Mouse (Mus musculus) CH12.LX (cell line): ENCODE measurements around the gene Itpk1.

Source experiments
- BHLHE40 ChIP-seq: IDR thresholded peaks from 2 replicates; pipeline ENCODE4 v1.6.1; 2011; ENCODE audit warnings: mild to moderate bottlenecking, low read depth, low read length, improper control_type of control experiment
- CHD1 ChIP-seq: IDR thresholded peaks from 2 replicates; pipeline ENCODE4 v1.6.1; 2012; ENCODE audit warnings: low read depth, low read length, improper control_type of control experiment, inconsistent platforms
- CHD2 ChIP-seq: IDR thresholded peaks from 2 replicates; pipeline ENCODE4 v1.6.1; 2011; ENCODE audit warnings: low read length, improper control_type of control experiment
- CTCF ChIP-seq, 2 experiments: IDR thresholded peaks in 1 of 2; conservative IDR thresholded peaks in 1 of 2; 2 replicates each; pipeline ENCODE4 v1.5.1; 2011 to 2012; ENCODE audit warnings: low read depth in 2 of 2, low read length in 2 of 2, improper control_type of control experiment in 1 of 2, inconsistent platforms in 1 of 2, mild to moderate bottlenecking in 1 of 2, moderate library complexity in 1 of 2
- ELF1 ChIP-seq: IDR thresholded peaks from 2 replicates; pipeline ENCODE4 v1.6.1; 2014; ENCODE audit warnings: low read depth, mild to moderate bottlenecking, inconsistent platforms, low read length, improper control_type of control experiment
- MAFK ChIP-seq: IDR thresholded peaks from 2 replicates; pipeline ENCODE4 v1.6.1; 2011; ENCODE audit warnings: low read length, improper control_type of control experiment; ENCODE audit not compliant: insufficient replicate concordance
- MEF2A ChIP-seq: IDR thresholded peaks from 2 replicates; pipeline ENCODE4 v1.6.1; 2014; ENCODE audit warnings: low read depth, mild to moderate bottlenecking, inconsistent platforms, low read length, improper control_type of control experiment, borderline replicate concordance
- MXI1 ChIP-seq: IDR thresholded peaks from 2 replicates; pipeline ENCODE4 v1.6.1; 2011; ENCODE audit warnings: mild to moderate bottlenecking, low read depth, low read length, improper control_type of control experiment
- POLR2A ChIP-seq: IDR thresholded peaks from 2 replicates; pipeline ENCODE4 v1.6.1; 2011; ENCODE audit warnings: low read depth, mild to moderate bottlenecking, improper control_type of control experiment, low read length
- SIN3A ChIP-seq: IDR thresholded peaks from 2 replicates; pipeline ENCODE4 v1.6.1; 2012; ENCODE audit warnings: low read length, improper control_type of control experiment, inconsistent platforms
- TBP ChIP-seq: conservative IDR thresholded peaks from 2 replicates; pipeline ENCODE4 v1.6.1; 2011; ENCODE audit warnings: low read depth, low read length, improper control_type of control experiment
- USF1 ChIP-seq: IDR thresholded peaks from 2 replicates; pipeline ENCODE4 v1.6.1; 2014; ENCODE audit warnings: low read depth, mild to moderate bottlenecking, inconsistent platforms, low read length, improper control_type of control experiment
- ZNF384 ChIP-seq: IDR thresholded peaks from 2 replicates; pipeline ENCODE4 v1.6.1; 2012; ENCODE audit warnings: low read depth, low read length, improper control_type of control experiment, inconsistent platforms

DNA sequence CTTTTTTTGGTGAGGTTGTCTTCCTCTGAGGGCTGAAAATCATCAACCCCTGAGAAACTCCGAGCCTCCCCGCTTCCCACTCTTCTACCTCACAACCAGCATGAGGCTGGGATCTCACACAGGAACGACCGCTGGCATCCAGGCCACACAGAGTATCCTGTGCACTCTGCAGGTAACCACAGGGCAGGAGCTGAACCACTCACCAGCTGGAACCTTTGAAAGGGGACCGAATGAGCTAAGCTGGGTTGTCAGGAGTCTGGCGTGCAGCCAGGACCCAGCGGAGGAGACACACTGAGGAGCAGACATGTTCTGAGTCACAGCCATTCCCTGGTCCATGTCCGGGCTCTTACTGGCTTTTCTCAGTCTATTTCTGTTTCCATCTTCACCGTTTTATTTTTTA, 111.0 kb downstream of the Itpk1 start:
- TF ChIP-seq MAFK (no peak), CTCF (conservative IDR thresholded peaks at IDR 0.05 in 1 of 2, IDR thresholded peaks at IDR 0.05 in 1 of 2; ENCODE audit: low read depth in 2 of 2, low read length in 2 of 2) (no peak), MEF2A (no peak), CHD2 (no peak), ELF1 (no peak), POLR2A (no peak), TBP (no peak), BHLHE40 (no peak), CHD1 (no peak), USF1 (no peak), ZNF384 (no peak), MXI1 (no peak), SIN3A (no peak)
